Mouse (Mus musculus) thymus, postnatal 10 days (tissue): ENCODE measurements around the gene Orai3.
"Not testable (repeated sequence)": the region's sequence is repeated elsewhere in the genome, so short reads cannot be mapped to it uniquely, and the experiment has no call there.

Experiments
- DNase-seq, 2 experiments: peaks; one replicate each; pipeline ENCODE4 v3.0.0; 2021; ENCODE audit warnings: low spot score in 2 of 2

Orai3 gene

GRCm38 (mm10) chr7:127769651-127770038, at the start of gene Orai3:
Gene Orai3 (plus strand): TSS chr7:127769815.
- peak; percentile 44 to 51 for DNase-seq

- no peak for DNase-seq
Observed at GRCm38 (mm10) chr7:127725490-127725889, 44.1 kb upstream of the Orai3 start.

- DNase-seq: no peak
Observed at GRCm38 (mm10) chr7:127725924-127726323, 43.7 kb upstream of the Orai3 start.

- DNase-seq: no peak
Observed at GRCm38 (mm10) chr7:127727898-127728297, 41.7 kb upstream of the Orai3 start.

GRCm38 (mm10) chr7:127730170-127730569, 39.4 kb upstream of the Orai3 start:
- DNase-seq: no peak

GRCm38 (mm10) chr7:127732066-127732465, 37.5 kb upstream of the Orai3 start, which contains the start of gene Ctf2:
Gene Ctf2 (minus strand): TSS chr7:127732166.
- not testable (repeated sequence) for DNase-seq

- DNase-seq: peak; percentile 58 to 76
Observed at GRCm38 (mm10) chr7:127744366-127745045, 25.1 kb upstream of the Orai3 start, which contains the start of gene Fbxl19. Gene Fbxl19 (plus strand): TSS chr7:127744543.

- peak; percentile 82 to 84 for DNase-seq
Observed at GRCm38 (mm10) chr7:127745251-127745651, 24.4 kb upstream of the Orai3 start.

- DNase-seq: peak; percentile 44 to 65
Observed at GRCm38 (mm10) chr7:127745652-127746493, 23.7 kb upstream of the Orai3 start.

- peak; percentile 35 to 40 for DNase-seq
Observed at GRCm38 (mm10) chr7:127746494-127747491, 22.8 kb upstream of the Orai3 start.

- no peak for DNase-seq
Observed at GRCm38 (mm10) chr7:127747559-127748234, 21.9 kb upstream of the Orai3 start.

GRCm38 (mm10) chr7:127748235-127748560, 21.4 kb upstream of the Orai3 start:
- DNase-seq: no peak

- DNase-seq: no peak
Observed at GRCm38 (mm10) chr7:127750131-127751127, 19.2 kb upstream of the Orai3 start.

GRCm38 (mm10) chr7:127751619-127752018, 18.0 kb upstream of the Orai3 start:
- DNase-seq: no peak

- DNase-seq: no peak
Observed at GRCm38 (mm10) chr7:127752069-127752468, 17.5 kb upstream of the Orai3 start.

GRCm38 (mm10) chr7:127753158-127753557, 16.5 kb upstream of the Orai3 start:
- DNase-seq: no peak

GRCm38 (mm10) chr7:127753741-127754140, 15.9 kb upstream of the Orai3 start:
- DNase-seq: no peak

- no peak for DNase-seq
Observed at GRCm38 (mm10) chr7:127759716-127760115, 9.9 kb upstream of the Orai3 start.

GRCm38 (mm10) chr7:127760478-127760877, 9.1 kb upstream of the Orai3 start:
- no peak for DNase-seq

GRCm38 (mm10) chr7:127761026-127761425, 8.6 kb upstream of the Orai3 start:
- peak in 1 of 2 experiments; percentile 60 for DNase-seq
